Mouse (Mus musculus) MEL (cell line): ENCODE results near the gene Nup214. TPM values are rescaled to one million over a fixed set of nuclear protein-coding genes. Genes with fewer than 3 reads are reported as not detected.

Source experiments
- DNase-seq: peaks from one replicate; pipeline ENCODE4 v3.0.0; 2011; ENCODE audit warnings: low read depth, low spot score
- H3K27ac ChIP-seq: 2 replicates; pipeline ENCODE4 v1.5.1; 2012; ENCODE audit warnings: low read depth, mild to moderate bottlenecking, control low read depth, low read length, moderate library complexity; ENCODE audit not compliant: control insufficient read depth
- H3K27me3 ChIP-seq, 2 experiments: fragments of 150-350 bp in 1 of 2; sonication (generic) in 1 of 2; 2 replicates each; pipeline ENCODE4 v1.6.1; 2012; ENCODE audit warnings: low read length in 2 of 2, mild to moderate bottlenecking in 2 of 2, improper control_type of control experiment in 1 of 2, moderate library complexity in 1 of 2; ENCODE audit not compliant: insufficient read depth in 2 of 2, control insufficient read depth in 1 of 2
- H3K36me3 ChIP-seq, 2 experiments: 2 replicates each; pipeline ENCODE4 v1.6.1; 2012 to 2014; ENCODE audit warnings: low read length in 2 of 2, improper control_type of control experiment in 1 of 2, inconsistent platforms in 1 of 2, mild to moderate bottlenecking in 1 of 2; ENCODE audit not compliant: insufficient read depth in 2 of 2, control insufficient read depth in 1 of 2
- H3K4me1 ChIP-seq, 2 experiments: fragments of 150-350 bp in 1 of 2; sonication (generic) in 1 of 2; 2 replicates each; pipeline ENCODE4 v1.6.1; 2012; ENCODE audit warnings: low read length in 2 of 2, improper control_type of control experiment in 1 of 2, mild to moderate bottlenecking in 1 of 2; ENCODE audit not compliant: insufficient read depth in 2 of 2, control insufficient read depth in 1 of 2
- H3K4me3 ChIP-seq, 2 experiments: fragments of 150-350 bp in 1 of 2; sonication (generic) in 1 of 2; 2 replicates each; pipeline ENCODE4 v1.5.1; 2012; ENCODE audit warnings: low read depth in 2 of 2, low read length in 2 of 2, mild to moderate bottlenecking in 2 of 2, moderate library complexity in 2 of 2, control low read depth in 1 of 2, improper control_type of control experiment in 1 of 2; ENCODE audit not compliant: control insufficient read depth in 1 of 2, insufficient read depth in 1 of 2
- H3K79me2 ChIP-seq: 2 replicates; pipeline ENCODE4 v1.6.1; 2012; ENCODE audit warnings: mild to moderate bottlenecking, low read length, moderate library complexity; ENCODE audit not compliant: control insufficient read depth, poor library complexity, insufficient read depth
- H3K9ac ChIP-seq: 2 replicates; pipeline ENCODE4 v1.6.1; 2012; ENCODE audit warnings: low read depth, mild to moderate bottlenecking, control low read depth, low read length, moderate library complexity; ENCODE audit not compliant: control insufficient read depth, poor library complexity, severe bottlenecking
- H3K9me3 ChIP-seq: fragments of 150-350 bp; sonication (generic); replicated peaks from 2 replicates; pipeline ENCODE4 v1.6.1; 2012; ENCODE audit warnings: mild to moderate bottlenecking, low read length, improper control_type of control experiment, moderate library complexity; ENCODE audit not compliant: insufficient read depth
- BHLHE40 ChIP-seq: IDR thresholded peaks from 2 replicates; pipeline ENCODE4 v1.6.1; 2012; ENCODE audit warnings: low read depth, mild to moderate bottlenecking, inconsistent platforms, low read length, improper control_type of control experiment, borderline replicate concordance
- E2F4 ChIP-seq: IDR thresholded peaks from 2 replicates; pipeline ENCODE4 v1.6.1; 2011; ENCODE audit warnings: low read depth, low read length, improper control_type of control experiment, borderline replicate concordance
- ELF1 ChIP-seq: IDR thresholded peaks from 2 replicates; pipeline ENCODE4 v1.6.1; 2014; ENCODE audit warnings: low read depth, mild to moderate bottlenecking, inconsistent platforms, low read length, improper control_type of control experiment, moderate library complexity
- EP300 ChIP-seq, 2 experiments: IDR thresholded peaks; 2 replicates each; pipeline ENCODE4 v1.6.1; 2011; ENCODE audit warnings: improper control_type of control experiment in 2 of 2, low read length in 2 of 2, low read depth in 1 of 2, mild to moderate bottlenecking in 1 of 2
- GATA1 ChIP-seq: IDR thresholded peaks from 2 replicates; pipeline ENCODE4 v1.6.1; 2011; ENCODE audit warnings: low read depth, low read length, improper control_type of control experiment
- HCFC1 ChIP-seq: IDR thresholded peaks from 2 replicates; pipeline ENCODE4 v1.6.1; 2012; ENCODE audit warnings: low read depth, mild to moderate bottlenecking, inconsistent platforms, low read length, improper control_type of control experiment, moderate library complexity
- KAT2A ChIP-seq: conservative IDR thresholded peaks from 2 replicates; pipeline ENCODE4 v1.6.1; 2012; ENCODE audit warnings: low read depth, low read length, improper control_type of control experiment, inconsistent platforms
- MAFK ChIP-seq: IDR thresholded peaks from 2 replicates; pipeline ENCODE4 v1.6.1; 2011; ENCODE audit warnings: low read depth, mild to moderate bottlenecking, low read length, improper control_type of control experiment, borderline replicate concordance
- MAZ ChIP-seq: IDR thresholded peaks from 2 replicates; pipeline ENCODE4 v1.6.1; 2012; ENCODE audit warnings: low read depth, mild to moderate bottlenecking, inconsistent platforms, low read length, improper control_type of control experiment
- MEF2A ChIP-seq: IDR thresholded peaks from 2 replicates; pipeline ENCODE4 v1.6.1; 2014; ENCODE audit warnings: low read depth, mild to moderate bottlenecking, inconsistent platforms, low read length, improper control_type of control experiment; ENCODE audit not compliant: poor library complexity, insufficient replicate concordance, severe bottlenecking; ENCODE audit errors: extremely low read depth
- MYB ChIP-seq: IDR thresholded peaks from 2 replicates; pipeline ENCODE4 v1.6.1; 2011; ENCODE audit warnings: mild to moderate bottlenecking, low read depth, low read length, improper control_type of control experiment
- MYC ChIP-seq: IDR thresholded peaks from 2 replicates; pipeline ENCODE4 v1.6.1; 2011; ENCODE audit warnings: low read depth, mild to moderate bottlenecking, low read length, improper control_type of control experiment, moderate library complexity
- NELFE ChIP-seq: IDR thresholded peaks from 2 replicates; pipeline ENCODE4 v1.6.1; 2011; ENCODE audit warnings: low read depth, low read length, improper control_type of control experiment
- POLR2A ChIP-seq, 2 experiments: IDR thresholded peaks; 2 replicates each; pipeline ENCODE4 v1.6.1; 2011 to 2012; ENCODE audit warnings: low read length in 2 of 2, mild to moderate bottlenecking in 2 of 2, control low read depth in 1 of 2, improper control_type of control experiment in 1 of 2, low read depth in 1 of 2, moderate library complexity in 1 of 2; ENCODE audit not compliant: control insufficient read depth in 1 of 2, insufficient read depth in 1 of 2, poor library complexity in 1 of 2
- POLR2AphosphoS5 ChIP-seq: IDR thresholded peaks from 2 replicates; pipeline ENCODE4 v1.6.1; 2012; ENCODE audit warnings: low read depth, borderline replicate concordance, mild to moderate bottlenecking, inconsistent platforms, low read length, moderate library complexity, mixed read lengths
- RCOR1 ChIP-seq: IDR thresholded peaks from 2 replicates; pipeline ENCODE4 v1.6.1; 2012; ENCODE audit warnings: low read depth, mild to moderate bottlenecking, inconsistent platforms, low read length, improper control_type of control experiment
- SIN3A ChIP-seq: IDR thresholded peaks from 2 replicates; pipeline ENCODE4 v1.6.1; 2012; ENCODE audit warnings: low read length, improper control_type of control experiment, inconsistent platforms
- SMC3 ChIP-seq: IDR thresholded peaks from 2 replicates; pipeline ENCODE4 v1.6.1; 2011; ENCODE audit warnings: low read depth, low read length, improper control_type of control experiment
- TAL1 ChIP-seq: IDR thresholded peaks from 2 replicates; pipeline ENCODE4 v1.6.1; 2012; ENCODE audit warnings: mild to moderate bottlenecking, inconsistent platforms, low read length, moderate library complexity, mixed read lengths
- TBP ChIP-seq: IDR thresholded peaks from 2 replicates; pipeline ENCODE4 v1.8.0; 2011; ENCODE audit warnings: low read depth, low read length, improper control_type of control experiment
- USF1 ChIP-seq: IDR thresholded peaks from 2 replicates; pipeline ENCODE4 v1.6.1; 2014; ENCODE audit warnings: low read depth, mild to moderate bottlenecking, inconsistent platforms, low read length, improper control_type of control experiment, moderate library complexity
- ZC3H11A ChIP-seq: IDR thresholded peaks from 2 replicates; pipeline ENCODE4 v1.6.1; 2012; ENCODE audit warnings: low read depth, mild to moderate bottlenecking, inconsistent platforms, low read length, improper control_type of control experiment
- ZKSCAN1 ChIP-seq: IDR thresholded peaks from 2 replicates; pipeline ENCODE4 v1.6.1; 2012; ENCODE audit warnings: low read depth, mild to moderate bottlenecking, inconsistent platforms, low read length, improper control_type of control experiment, moderate library complexity
- ZMIZ1 ChIP-seq: IDR thresholded peaks from 2 replicates; pipeline ENCODE4 v1.6.1; 2012; ENCODE audit warnings: low read depth, mild to moderate bottlenecking, inconsistent platforms, low read length, improper control_type of control experiment, moderate library complexity
- ZNF384 ChIP-seq: IDR thresholded peaks from 2 replicates; pipeline ENCODE4 v1.6.1; 2012; ENCODE audit warnings: low read depth, mild to moderate bottlenecking, inconsistent platforms, low read length, improper control_type of control experiment
- polyA plus RNA-seq, 2 experiments: library from polyadenylated mRNA; stranded (reverse) in 1 of 2; unstranded in 1 of 2; fragments of >175 nt in 1 of 2; fragments of >200 nt in 1 of 2; gene quantifications; 2 replicates each; pipeline versions ENCODE4 v1.2.1 to v1.2.4; 2012; ENCODE audit warnings: low replicate concordance in 2 of 2, low read depth in 1 of 2; ENCODE audit not compliant: insufficient read length in 2 of 2, insufficient read depth in 1 of 2, missing spikeins in 1 of 2
- total RNA-seq: library from RNA; depleted of rRNA; stranded (reverse); fragments of 300-350 nt; gene quantifications from 2 replicates; pipeline ENCODE4 v1.2.3, GENCODE M21; 2012

Nup214 gene
- total and polyA plus RNA-seq, 3 experiments, result 71.4 to 163 (median 78.6) TPM

GRCm38 (mm10) chr2:32084111-32084871, 110.1 kb downstream of the Nup214 start, which contains the start of gene Fam78a (continued):
- no peak for TF ChIP-seq USF1
- TF ChIP-seq MAFK, result no peak
- no peak for TF ChIP-seq GATA1

- Histone ChIP-seq H3K27me3 (no peaks in the 10 kb centered on the region), H3K36me3 (peaks cover 0 to 8% of the 10 kb centered on the region in 2 experiments; a peak in 2 of 4 replicates), H3K4me3 (peak overlapping the region; percentile 70 to 99; a peak in 3 of 4 replicates), H3K4me1 (peaks cover 17 to 26% of the 10 kb centered on the region in 2 experiments), H3K27ac (0 out of 2 replicates have a peak overlapping the region, but pooled peaks have one; percentile 14), H3K9me3 (no peaks in the 10 kb centered on the region), H3K79me2 (peaks cover 24% of the 10 kb centered on the region), H3K9ac (peak overlapping the region; percentile 8; the same call in 1 of the 2 replicates)
- TF ChIP-seq EP300 (IDR thresholded peaks at IDR 0.05; ENCODE audit: low read depth in 1 of 2, low read length in 2 of 2) (no peak), HCFC1 (peak; percentile 95), KAT2A (peak; percentile 69), MYB (no peak), ZNF384 (peak; percentile 69; the same call in 1 of the 2 replicates), ELF1 (peak; percentile 73), TAL1 (no peak), NELFE (peak; percentile 33; the same call in 1 of the 2 replicates), MYC (peak; percentile 46; the same call in 1 of the 2 replicates)
- no peak for DNase-seq
These were observed 110.6 kb downstream of the Nup214 start for GRCm38 (mm10) chr2:32084872-32085199.

- peak; percentile 44 for DNase-seq
- H3K9ac ChIP-seq, result peak overlapping the region; percentile 8; the same call in 1 of the 2 replicates
- peaks cover 0 to 8% of the 10 kb centered on the region in 2 experiments; a peak in 2 of 4 replicates for H3K36me3 ChIP-seq
- no peaks in the 10 kb centered on the region for H3K27me3 ChIP-seq
- H3K4me3 ChIP-seq, result no peak overlapping the region
- H3K27ac ChIP-seq, result no peak overlapping the region
- H3K79me2 ChIP-seq, result peaks cover 24% of the 10 kb centered on the region
- H3K4me1 ChIP-seq, result peaks cover 17 to 26% of the 10 kb centered on the region in 2 experiments
- no peaks in the 10 kb centered on the region for H3K9me3 ChIP-seq
- TF ChIP-seq BHLHE40 (no peak), RCOR1 (no peak), POLR2A (IDR thresholded peaks at IDR 0.05; ENCODE audit: control insufficient read depth in 1 of 2, insufficient read depth in 1 of 2, low read depth in 1 of 2, low read length in 2 of 2, poor library complexity in 1 of 2) (no peak), ZKSCAN1 (no peak), MEF2A (no peak), HCFC1 (no peak), TBP (no peak), SIN3A (no peak), MAZ (no peak), USF1 (no peak), MAFK (no peak), ZMIZ1 (no peak), ZC3H11A (no peak), MYB (no peak), E2F4 (no peak), SMC3 (no peak), KAT2A (no peak), POLR2AphosphoS5 (no peak), TAL1 (no peak), ZNF384 (no peak)
These were observed 111.0 kb downstream of the Nup214 start for GRCm38 (mm10) chr2:32085231-32085630.
